Mouse (Mus musculus): ENCODE data around the gene Polr3f. TPM values are rescaled to one million over a fixed set of nuclear protein-coding genes. Genes with fewer than 3 reads are reported as not detected.

The Polr3f gene
- 7.5 and 8.3 TPM in 2 replicates for polyA plus RNA-seq (2012; rRNA removed)

DNA sequence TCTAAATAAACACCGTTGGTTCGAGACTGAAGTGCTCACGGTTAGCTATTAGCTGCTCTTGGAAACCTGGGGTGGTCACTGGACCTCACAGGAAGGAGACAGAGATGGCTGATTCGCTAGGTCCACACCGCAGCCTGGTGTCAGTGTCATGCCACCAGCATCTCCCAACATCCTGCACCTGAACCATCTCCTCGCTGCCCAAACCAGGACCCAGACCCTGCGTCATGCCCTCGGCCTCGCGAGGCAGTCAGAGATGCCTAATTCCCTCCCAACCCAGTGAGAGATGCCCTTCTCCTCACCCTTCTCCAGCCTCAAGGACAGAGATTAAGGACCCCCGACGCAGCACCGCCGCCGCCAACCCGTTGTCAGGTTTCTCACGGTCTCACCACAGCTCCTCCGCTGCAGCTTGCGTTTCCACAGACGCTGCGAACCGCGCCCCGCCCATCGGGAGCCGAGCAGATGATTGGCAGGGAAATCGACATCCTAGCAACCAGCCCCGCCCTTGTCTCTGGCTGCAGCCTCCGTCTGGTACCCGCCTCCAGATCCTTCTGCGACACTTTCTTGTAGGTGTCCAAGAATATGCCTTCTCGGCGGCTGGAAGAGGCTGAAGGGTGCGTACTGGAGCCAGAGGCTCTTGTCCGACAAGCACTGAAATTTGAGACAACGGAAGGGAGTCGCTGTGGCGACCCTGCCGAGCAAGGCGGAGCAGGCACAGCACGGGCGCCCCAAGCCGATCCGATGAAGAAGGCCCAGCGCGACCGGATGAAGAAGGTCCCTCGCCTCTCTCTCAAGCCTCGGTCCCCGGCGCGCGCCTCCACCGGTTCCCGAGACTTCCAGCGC, at the start of gene Polr3f, which contains the start of gene Dzank1:
TSS of gene Polr3f (plus strand) at position 738 of the 840 bp plus-strand sequence.
TSS of gene Dzank1 (minus strand) at position 434 of the 840 bp plus-strand sequence.
- Histone ChIP-seq H3K27me3 (replicated peaks; ENCODE audit: control insufficient read depth, insufficient read depth, low read length) (no peaks in the 10 kb centered on the region), H3K4me1 (ENCODE audit: control insufficient read depth, insufficient read depth, low read length) (peaks cover 2% of the 10 kb centered on the region; the same call in 1 of the 2 replicates), H3K27ac (ENCODE audit: insufficient read depth, low read depth, low read length) (peak within 1 kb of the TSS; percentile 90), H3K4me3 (ENCODE audit: insufficient read depth, low read depth, low read length) (peak within 1 kb of the TSS; percentile 88), H3K36me3 (ENCODE audit: control insufficient read depth, insufficient read depth, low read length) (peaks cover 2% of the 10 kb centered on the region; the same call in 1 of the 2 replicates)
- DNase-seq = peak; percentile 99
- WGBS = under 1% methylated on average over 56 of the region's 56 CpGs
- TF ChIP-seq POLR2A (IDR thresholded peaks at IDR 0.05; ENCODE audit: low read depth, low read length) (no peak), CTCF (conservative IDR thresholded peaks at IDR 0.05; ENCODE audit: insufficient read depth, insufficient read length, low read depth, low read length) (no peak)

DNA sequence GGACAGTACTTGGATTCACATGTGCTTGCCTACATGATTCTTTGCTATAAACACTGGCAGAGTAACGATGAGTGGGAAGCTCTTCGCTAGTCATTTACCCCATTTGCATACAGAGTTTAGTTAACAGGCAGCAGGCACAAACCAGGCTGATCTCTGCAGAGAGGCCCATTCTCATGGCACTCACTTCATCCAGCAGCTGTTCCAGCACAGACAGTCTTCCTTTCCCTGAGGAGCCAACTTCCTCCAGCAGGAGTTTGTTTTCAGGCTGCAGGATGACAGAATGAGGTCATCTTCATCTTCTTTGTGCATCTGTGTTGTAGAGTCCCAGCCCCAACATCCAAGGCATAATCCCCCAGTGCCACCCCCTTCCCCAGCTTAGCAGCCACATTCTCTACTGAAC, 48.1 kb upstream of the Polr3f start:
- H3K4me1 ChIP-seq (ENCODE audit: control insufficient read depth, insufficient read depth, low read length) = no peaks in the 10 kb centered on the region
- no peaks in the 10 kb centered on the region for H3K36me3 ChIP-seq (ENCODE audit: control insufficient read depth, insufficient read depth, low read length)
- H3K4me3 ChIP-seq (ENCODE audit: insufficient read depth, low read depth, low read length) = no peak overlapping the region
- TF ChIP-seq POLR2A (IDR thresholded peaks at IDR 0.05; ENCODE audit: low read depth, low read length) (no peak), CTCF (conservative IDR thresholded peaks at IDR 0.05; ENCODE audit: insufficient read depth, insufficient read length, low read depth, low read length) (no peak)
- WGBS = 70% methylated on average over 2 of the region's 2 CpGs
- H3K27ac ChIP-seq (ENCODE audit: insufficient read depth, low read depth, low read length) = no peak overlapping the region
- no peaks in the 10 kb centered on the region for H3K27me3 ChIP-seq (replicated peaks; ENCODE audit: control insufficient read depth, insufficient read depth, low read length)
- peak; percentile 4 for DNase-seq

DNA sequence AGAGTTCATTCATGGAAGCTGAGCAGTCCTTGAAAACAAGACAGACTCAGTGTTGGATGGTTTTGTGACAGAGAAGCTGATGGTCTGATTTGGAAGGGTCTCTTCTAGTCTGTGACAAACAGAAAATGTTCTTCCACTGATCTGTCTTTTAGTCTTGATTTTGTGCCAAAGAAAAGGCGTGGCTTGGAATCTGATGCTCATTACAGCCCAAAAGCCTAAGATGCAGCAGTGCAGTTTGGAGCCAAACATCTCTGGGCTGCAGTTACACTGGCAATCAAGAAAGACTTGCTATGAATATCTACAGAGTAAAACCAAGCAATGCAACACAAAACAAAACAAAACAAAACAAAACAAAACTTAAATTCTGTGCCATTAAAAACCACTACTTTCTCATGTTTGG, 43.4 kb upstream of the Polr3f start:
- Histone ChIP-seq H3K4me3 (ENCODE audit: insufficient read depth, low read depth, low read length) (no peak overlapping the region), H3K27me3 (replicated peaks; ENCODE audit: control insufficient read depth, insufficient read depth, low read length) (no peaks in the 10 kb centered on the region), H3K4me1 (ENCODE audit: control insufficient read depth, insufficient read depth, low read length) (no peaks in the 10 kb centered on the region), H3K36me3 (ENCODE audit: control insufficient read depth, insufficient read depth, low read length) (no peaks in the 10 kb centered on the region), H3K27ac (ENCODE audit: insufficient read depth, low read depth, low read length) (no peak overlapping the region)
- 50% methylated on average over 1 of the region's 1 CpGs for WGBS
- TF ChIP-seq POLR2A (IDR thresholded peaks at IDR 0.05; ENCODE audit: low read depth, low read length) (no peak), CTCF (conservative IDR thresholded peaks at IDR 0.05; ENCODE audit: insufficient read depth, insufficient read length, low read depth, low read length) (no peak)
- DNase-seq = no peak

DNA sequence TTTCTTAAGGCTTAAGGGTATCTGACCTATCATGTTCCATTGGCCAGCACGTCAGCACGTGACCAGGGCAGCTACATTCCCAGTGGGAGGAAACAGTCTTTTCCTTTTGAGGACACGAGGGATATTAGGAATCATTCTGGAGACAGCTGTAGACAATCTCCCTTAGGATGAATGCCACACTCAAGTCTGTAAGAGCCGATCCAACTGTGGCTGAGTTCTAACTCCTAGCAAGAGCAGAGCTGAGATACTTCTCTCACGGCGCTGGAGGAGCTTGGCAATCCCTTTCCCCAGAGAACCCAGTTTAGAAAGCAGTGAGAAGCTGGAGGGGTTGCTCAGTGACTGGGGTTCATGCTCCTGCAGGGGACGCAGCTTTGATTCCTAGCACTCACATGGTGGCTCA, 42.1 kb upstream of the Polr3f start:
- DNase-seq = no peak

DNA sequence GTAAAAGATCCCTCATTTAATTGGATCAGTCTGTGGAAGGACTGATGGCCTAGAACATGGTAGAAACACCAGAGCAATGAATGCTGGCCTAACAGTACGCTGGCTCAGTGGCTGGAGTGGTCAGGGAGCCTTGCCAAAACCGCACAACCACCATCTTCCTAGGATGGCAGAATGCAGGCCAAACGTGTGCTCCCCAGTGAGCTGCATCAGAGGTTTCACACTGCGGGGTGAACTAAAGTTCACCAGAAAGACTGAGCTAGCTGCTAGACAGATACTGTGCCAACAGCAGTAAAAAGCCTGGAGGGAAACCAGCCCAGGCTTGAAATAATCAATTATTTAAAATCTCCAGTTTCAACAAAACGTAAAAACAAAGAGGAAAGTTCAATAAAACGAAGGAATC, 40.0 kb upstream of the Polr3f start:
- Histone ChIP-seq H3K4me3 (ENCODE audit: insufficient read depth, low read depth, low read length) (no peak overlapping the region), H3K27me3 (replicated peaks; ENCODE audit: control insufficient read depth, insufficient read depth, low read length) (no peaks in the 10 kb centered on the region), H3K36me3 (ENCODE audit: control insufficient read depth, insufficient read depth, low read length) (no peaks in the 10 kb centered on the region), H3K27ac (ENCODE audit: insufficient read depth, low read depth, low read length) (no peak overlapping the region), H3K4me1 (ENCODE audit: control insufficient read depth, insufficient read depth, low read length) (no peaks in the 10 kb centered on the region)
- TF ChIP-seq CTCF (conservative IDR thresholded peaks at IDR 0.05; ENCODE audit: insufficient read depth, insufficient read length, low read depth, low read length) (no peak), POLR2A (IDR thresholded peaks at IDR 0.05; ENCODE audit: low read depth, low read length) (no peak)
- no peak for DNase-seq
- WGBS = 59% methylated on average over 6 of the region's 6 CpGs

More for the DNA sequence above, 42.1 kb upstream of the Polr3f start:
- Histone ChIP-seq H3K27ac (ENCODE audit: insufficient read depth, low read depth, low read length) (no peak overlapping the region), H3K27me3 (replicated peaks; ENCODE audit: control insufficient read depth, insufficient read depth, low read length) (no peaks in the 10 kb centered on the region), H3K4me3 (ENCODE audit: insufficient read depth, low read depth, low read length) (no peak overlapping the region), H3K4me1 (ENCODE audit: control insufficient read depth, insufficient read depth, low read length) (no peaks in the 10 kb centered on the region), H3K36me3 (ENCODE audit: control insufficient read depth, insufficient read depth, low read length) (no peaks in the 10 kb centered on the region)
- no peak for TF ChIP-seq POLR2A (IDR thresholded peaks at IDR 0.05; ENCODE audit: low read depth, low read length)
- 71% methylated on average over 7 of the region's 7 CpGs for WGBS

DNA sequence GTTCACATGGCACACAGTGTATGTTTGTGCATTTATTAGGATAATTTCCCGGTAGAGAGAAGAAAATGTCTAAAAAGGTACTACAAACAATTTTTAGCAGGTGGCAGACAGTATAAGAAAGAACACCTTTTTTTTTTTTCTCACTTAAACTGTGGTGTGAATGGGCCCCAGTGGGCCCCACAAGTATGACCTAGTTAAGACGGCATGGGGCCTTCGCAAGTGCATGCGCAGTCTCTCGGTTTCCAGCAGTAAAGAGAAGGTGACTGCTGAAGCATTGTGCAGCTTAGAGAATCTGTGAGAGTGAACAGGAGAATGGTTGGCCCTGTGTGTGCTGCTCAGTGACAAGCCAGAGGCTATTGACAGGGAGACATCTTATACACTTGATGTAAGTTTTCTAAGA, 38.2 kb upstream of the Polr3f start:
- Histone ChIP-seq H3K27ac (ENCODE audit: insufficient read depth, low read depth, low read length) (no peak overlapping the region), H3K4me3 (ENCODE audit: insufficient read depth, low read depth, low read length) (no peak overlapping the region), H3K27me3 (replicated peaks; ENCODE audit: control insufficient read depth, insufficient read depth, low read length) (no peaks in the 10 kb centered on the region), H3K36me3 (ENCODE audit: control insufficient read depth, insufficient read depth, low read length) (no peaks in the 10 kb centered on the region), H3K4me1 (ENCODE audit: control insufficient read depth, insufficient read depth, low read length) (no peaks in the 10 kb centered on the region)
- no peak for TF ChIP-seq POLR2A (IDR thresholded peaks at IDR 0.05; ENCODE audit: low read depth, low read length)
- no peak for TF ChIP-seq CTCF (conservative IDR thresholded peaks at IDR 0.05; ENCODE audit: insufficient read depth, insufficient read length, low read depth, low read length)
- 96% methylated on average over 5 of the region's 5 CpGs for WGBS
- no peak for DNase-seq

DNA sequence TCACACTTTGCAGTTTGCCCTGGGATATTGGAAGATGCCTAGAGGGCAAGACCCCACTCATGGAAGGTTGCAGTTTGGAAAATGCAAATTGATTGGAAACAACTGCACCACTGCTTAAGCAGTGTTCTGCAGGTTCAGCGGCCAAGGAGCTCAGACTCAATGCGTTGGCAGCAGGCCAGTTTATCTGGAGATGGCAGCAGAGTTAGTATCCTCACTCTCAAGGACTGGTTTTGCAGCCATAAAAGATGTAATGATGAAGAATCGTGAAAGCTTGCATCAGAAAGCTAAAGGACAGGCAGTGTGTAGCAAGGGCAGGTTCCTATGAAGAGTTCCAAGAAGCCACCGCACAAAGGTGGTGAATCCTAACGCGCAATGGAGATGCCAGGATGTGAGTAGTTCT, 25.4 kb upstream of the Polr3f start:
- Histone ChIP-seq H3K27me3 (replicated peaks; ENCODE audit: control insufficient read depth, insufficient read depth, low read length) (no peaks in the 10 kb centered on the region), H3K4me3 (ENCODE audit: insufficient read depth, low read depth, low read length) (no peak overlapping the region), H3K36me3 (ENCODE audit: control insufficient read depth, insufficient read depth, low read length) (no peaks in the 10 kb centered on the region; the same call in 1 of the 2 replicates), H3K4me1 (ENCODE audit: control insufficient read depth, insufficient read depth, low read length) (no peaks in the 10 kb centered on the region), H3K27ac (ENCODE audit: insufficient read depth, low read depth, low read length) (no peak overlapping the region)
- WGBS = 87% methylated on average over 6 of the region's 6 CpGs
- no peak for DNase-seq
- TF ChIP-seq POLR2A (IDR thresholded peaks at IDR 0.05; ENCODE audit: low read depth, low read length) (no peak), CTCF (conservative IDR thresholded peaks at IDR 0.05; ENCODE audit: insufficient read depth, insufficient read length, low read depth, low read length) (no peak)

Data from kidney, adult 2 months (tissue).